Mouse (Mus musculus): ENCODE results near the gene Tmtc2. TPM values are rescaled to one million over a fixed set of nuclear protein-coding genes. Genes with fewer than 3 reads are reported as not detected.
A peak's percentile ranks its signal among the peaks of the same experiment; 100 is the strongest.

Tmtc2 gene
- polyA plus RNA-seq, 1 experiment: 0.10 TPM

GRCm38 (mm10) chr10:105189746-105190145 is 384.5 kb downstream of the Tmtc2 start:
- H3K4me3 ChIP-seq (replicated peaks): no peak overlapping the region
- H3K9me3 ChIP-seq: no peaks in the 10 kb centered on the region
- no peaks in the 10 kb centered on the region for H3K27me3 ChIP-seq (replicated peaks)

GRCm38 (mm10) chr10:105186636-105187035 is 387.6 kb downstream of the Tmtc2 start:
- H3K27me3 ChIP-seq (replicated peaks): no peaks in the 10 kb centered on the region
- peaks cover 58% of the 10 kb centered on the region for H3K4me1 ChIP-seq
- H3K9me3 ChIP-seq: no peaks in the 10 kb centered on the region
- no peaks in the 10 kb centered on the region for H3K36me3 ChIP-seq (replicated peaks; ENCODE audit: low read length)
- H3K4me3 ChIP-seq (replicated peaks): peak overlapping the region; percentile 67
- TF ChIP-seq GATA1 (IDR thresholded peaks at IDR 0.05; ENCODE audit: borderline replicate concordance, low read length) (no peak), FLI1 (IDR thresholded peaks at IDR 0.05; ENCODE audit: low read length) (no peak)

More at GRCm38 (mm10) chr10:105189746-105190145, 384.5 kb downstream of the Tmtc2 start:
- peaks cover 44% of the 10 kb centered on the region for H3K4me1 ChIP-seq
- TF ChIP-seq GATA1 (IDR thresholded peaks at IDR 0.05; ENCODE audit: borderline replicate concordance, low read length) (no peak), FLI1 (IDR thresholded peaks at IDR 0.05; ENCODE audit: low read length) (no peak)
- no peaks in the 10 kb centered on the region for H3K36me3 ChIP-seq (replicated peaks; ENCODE audit: low read length)

GRCm38 (mm10) chr10:105168443-105169102 is 405.7 kb downstream of the Tmtc2 start:
- H3K4me3 ChIP-seq (replicated peaks): no peak overlapping the region
- H3K9me3 ChIP-seq: no peaks in the 10 kb centered on the region
- H3K4me1 ChIP-seq: peaks cover 18% of the 10 kb centered on the region; the same call in 1 of the 2 replicates
- H3K27me3 ChIP-seq (replicated peaks): no peaks in the 10 kb centered on the region
- TF ChIP-seq FLI1 (IDR thresholded peaks at IDR 0.05; ENCODE audit: low read length) (no peak), GATA1 (IDR thresholded peaks at IDR 0.05; ENCODE audit: borderline replicate concordance, low read length) (no peak)
- no peaks in the 10 kb centered on the region for H3K36me3 ChIP-seq (replicated peaks; ENCODE audit: low read length)

GRCm38 (mm10) chr10:105165291-105165690 is 409.0 kb downstream of the Tmtc2 start:
- H3K36me3 ChIP-seq (replicated peaks; ENCODE audit: low read length): no peaks in the 10 kb centered on the region
- peaks cover 10% of the 10 kb centered on the region; the same call in 1 of the 2 replicates for H3K4me1 ChIP-seq
- no peaks in the 10 kb centered on the region for H3K9me3 ChIP-seq
- H3K27me3 ChIP-seq (replicated peaks): no peaks in the 10 kb centered on the region
- H3K4me3 ChIP-seq (replicated peaks): no peak overlapping the region
- no peak for TF ChIP-seq GATA1 (IDR thresholded peaks at IDR 0.05; ENCODE audit: borderline replicate concordance, low read length)
- no peak for TF ChIP-seq FLI1 (IDR thresholded peaks at IDR 0.05; ENCODE audit: low read length)

- no peaks in the 10 kb centered on the region for H3K9me3 ChIP-seq
- H3K27me3 ChIP-seq (replicated peaks): no peaks in the 10 kb centered on the region
- no peak overlapping the region for H3K4me3 ChIP-seq (replicated peaks)
- TF ChIP-seq FLI1 (IDR thresholded peaks at IDR 0.05; ENCODE audit: low read length): no peak
- TF ChIP-seq GATA1 (IDR thresholded peaks at IDR 0.05; ENCODE audit: borderline replicate concordance, low read length): no peak
- no peaks in the 10 kb centered on the region for H3K4me1 ChIP-seq
- no peaks in the 10 kb centered on the region for H3K36me3 ChIP-seq (replicated peaks; ENCODE audit: low read length)
These were observed 420.5 kb downstream of the Tmtc2 start for GRCm38 (mm10) chr10:105153789-105154188.

- Histone ChIP-seq H3K4me3 (replicated peaks) (no peak overlapping the region), H3K9me3 (no peaks in the 10 kb centered on the region)
- TF ChIP-seq FLI1 (IDR thresholded peaks at IDR 0.05; ENCODE audit: low read length) (no peak), GATA1 (IDR thresholded peaks at IDR 0.05; ENCODE audit: borderline replicate concordance, low read length) (no peak)
These were observed 429.9 kb downstream of the Tmtc2 start for GRCm38 (mm10) chr10:105144382-105144781.

GRCm38 (mm10) chr10:105142201-105142600 is 432.1 kb downstream of the Tmtc2 start:
- Histone ChIP-seq H3K9me3 (no peaks in the 10 kb centered on the region), H3K4me3 (replicated peaks) (no peak overlapping the region), H3K27me3 (replicated peaks) (no peaks in the 10 kb centered on the region), H3K4me1 (peaks cover 12% of the 10 kb centered on the region), H3K36me3 (replicated peaks; ENCODE audit: low read length) (no peaks in the 10 kb centered on the region)
- TF ChIP-seq GATA1 (IDR thresholded peaks at IDR 0.05; ENCODE audit: borderline replicate concordance, low read length) (no peak), FLI1 (IDR thresholded peaks at IDR 0.05; ENCODE audit: low read length) (no peak)

More at GRCm38 (mm10) chr10:105144382-105144781, 429.9 kb downstream of the Tmtc2 start:
- H3K36me3 ChIP-seq (replicated peaks; ENCODE audit: low read length): no peaks in the 10 kb centered on the region
- H3K27me3 ChIP-seq (replicated peaks): no peaks in the 10 kb centered on the region
- H3K4me1 ChIP-seq: peaks cover 12% of the 10 kb centered on the region

Data from megakaryocyte, embryonic 14.5 days (primary cell).